Mouse (Mus musculus): ENCODE measurements at regions not wholly inside any gene's neighbourhood (a gene's known extent, or its start where the extent isn't known, plus 50 kb on each side); places are given as distances from the start of the nearest gene placed in this dataset.
A peak's percentile ranks its signal among the peaks of the same experiment; 100 is the strongest.

- peak; percentile 88 for ATAC-seq (ENCODE audit: low TSS enrichment)
Measured at GRCm38 (mm10) chr12:6307248-6307963, 931.9 kb upstream of the Klhl29 start.

GRCm38 (mm10) chr12:6287622-6288021, 912.1 kb upstream of the Klhl29 start:
- ATAC-seq (ENCODE audit: low TSS enrichment) = peak; percentile 91

DNA sequence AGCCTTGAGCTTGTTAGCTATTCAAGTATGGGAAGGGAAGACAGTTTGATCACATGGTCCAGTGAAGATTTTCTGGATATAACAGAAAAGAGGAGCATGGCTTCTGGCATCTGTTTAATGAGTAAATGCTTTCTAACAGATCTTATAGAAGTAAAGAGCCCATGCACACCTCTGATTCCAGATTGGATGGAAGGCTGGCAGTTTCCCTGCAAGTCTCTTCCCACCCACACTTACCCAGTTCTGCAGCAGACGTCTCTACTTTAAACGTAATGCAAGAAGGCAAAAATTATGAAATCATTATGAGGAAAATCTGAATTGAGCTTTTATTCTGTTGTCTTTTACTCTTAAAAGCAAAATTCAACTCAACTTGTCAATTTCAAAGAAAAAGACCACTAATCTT, 888.5 kb upstream of the Klhl29 start:
- ATAC-seq (ENCODE audit: low TSS enrichment) = peak; percentile 97
